Mouse (Mus musculus) frontal cortex, adult 2 months (tissue): ENCODE measurements at regions not wholly inside any gene's neighbourhood (a gene's known extent, or its start where the extent isn't known, plus 50 kb on each side); places are given as distances from the start of the nearest gene placed in this dataset.
A peak's percentile ranks its signal among the peaks of the same experiment; 100 is the strongest.

Experiments used
- DNase-seq, 2 experiments: peaks; one replicate each; pipeline ENCODE4 v3.0.0; 2022; ENCODE audit warnings: low spot score in 1 of 2; ENCODE audit errors: extremely low spot score in 1 of 2

GRCm38 (mm10) chr2:159491090-159491489 is 696.5 kb downstream of the Dhx35 start:
- no peak for DNase-seq

GRCm38 (mm10) chr2:159498691-159499090 is 704.1 kb downstream of the Dhx35 start:
- no peak for DNase-seq

GRCm38 (mm10) chr2:159501039-159501438 is 706.4 kb downstream of the Dhx35 start:
- DNase-seq: no peak

GRCm38 (mm10) chr2:159519066-159519465 is 724.5 kb downstream of the Dhx35 start:
- DNase-seq: no peak

- no peak for DNase-seq
These were observed 729.1 kb downstream of the Dhx35 start for GRCm38 (mm10) chr2:159523739-159524138.

GRCm38 (mm10) chr2:159534951-159535350 is 740.3 kb downstream of the Dhx35 start:
- no peak for DNase-seq

- peak; percentile 13 to 45 for DNase-seq
These were observed 744.7 kb downstream of the Dhx35 start for GRCm38 (mm10) chr2:159539261-159539660.

GRCm38 (mm10) chr2:159557567-159557966 is 763.0 kb downstream of the Dhx35 start:
- no peak for DNase-seq

GRCm38 (mm10) chr2:159565255-159565654 is 768.7 kb downstream of the Gm826 start:
- no peak for DNase-seq

- no peak for DNase-seq
These were observed 768.0 kb downstream of the Gm826 start for GRCm38 (mm10) chr2:159565921-159566320.

- DNase-seq: no peak
These were observed 767.5 kb downstream of the Gm826 start for GRCm38 (mm10) chr2:159566461-159566860.

GRCm38 (mm10) chr2:159568391-159568790 is 765.6 kb downstream of the Gm826 start:
- no peak for DNase-seq

GRCm38 (mm10) chr2:159571862-159572261 is 762.1 kb downstream of the Gm826 start:
- no peak for DNase-seq

- DNase-seq: peak in 1 of 2 experiments; percentile 47
These were observed 758.7 kb downstream of the Gm826 start for GRCm38 (mm10) chr2:159575271-159575670.

- no peak for DNase-seq
These were observed 750.9 kb downstream of the Gm826 start for GRCm38 (mm10) chr2:159583103-159583502.

- DNase-seq: peak in 1 of 2 experiments; percentile 27
These were observed 749.3 kb downstream of the Gm826 start for GRCm38 (mm10) chr2:159584641-159585040.

- DNase-seq: peak in 1 of 2 experiments; percentile 13
These were observed 747.1 kb downstream of the Gm826 start for GRCm38 (mm10) chr2:159586697-159587473.

GRCm38 (mm10) chr2:159591396-159592124 is 742.4 kb downstream of the Gm826 start:
- DNase-seq: no peak

GRCm38 (mm10) chr2:159592841-159593240 is 741.1 kb downstream of the Gm826 start:
- DNase-seq: no peak

GRCm38 (mm10) chr2:159596285-159596684 is 737.7 kb downstream of the Gm826 start:
- no peak for DNase-seq

- DNase-seq: no peak
These were observed 735.9 kb downstream of the Gm826 start for GRCm38 (mm10) chr2:159598080-159598479.

- DNase-seq: no peak
These were observed 726.8 kb downstream of the Gm826 start for GRCm38 (mm10) chr2:159607191-159607590.
